ENCODE assay signal across 9 mouse cellular contexts in genomic region chr5:35057582-35057981, GRCm38 (mm10). TPM values are rescaled to one million over a fixed set of nuclear protein-coding genes. Genes with fewer than 3 reads are reported as not detected.
A peak's percentile ranks its signal among the peaks of the same experiment; 100 is the strongest.
DNase-seq lines count a peak whose midpoint lies in the region; ATAC-seq and TF ChIP-seq lines count a peak whose summit lies in the region.
"Had no signal": no experiment of that assay in that cellular context is flagged by ENCODE, and none has a peak within 500 bp of the region (broad histone marks: within the 10 kb centered on the region; RNA-seq: fewer than 3 reads in every experiment).

No protein-coding gene starts in this region.

- H3K9me3 ChIP-seq in liver, embryonic 11.5 days (ENCODE audit: control insufficient read depth, low read length): no peaks in the 10 kb centered on the region
- no peaks in the 10 kb centered on the region for H3K9me3 ChIP-seq in forebrain, embryonic 13.5 days (replicated peaks)
- H3K9me3 ChIP-seq in intestine, postnatal 0 days (ENCODE audit: control insufficient read depth): no peaks in the 10 kb centered on the region
- H3K9me3 ChIP-seq in neural tube, embryonic 15.5 days (replicated peaks): no peaks in the 10 kb centered on the region

- peak overlapping the region; percentile 83 for H3K4me2 ChIP-seq in liver, embryonic 11.5 days
- H3K4me2 ChIP-seq in forebrain, embryonic 13.5 days: peak overlapping the region; percentile 95
- H3K4me2 ChIP-seq in intestine, postnatal 0 days (replicated peaks; ENCODE audit: low read depth): peak overlapping the region; percentile 85
- peak overlapping the region; percentile 92 for H3K4me2 ChIP-seq in neural tube, embryonic 15.5 days

- H3K9ac ChIP-seq in liver, embryonic 11.5 days (ENCODE audit: low read depth, low read length): no peak overlapping the region
- peak overlapping the region; percentile 77 for H3K9ac ChIP-seq in forebrain, embryonic 13.5 days
- H3K9ac ChIP-seq in intestine, postnatal 0 days (ENCODE audit: low read depth, low read length): no peak overlapping the region
- peak overlapping the region; percentile 72 for H3K9ac ChIP-seq in neural tube, embryonic 15.5 days (replicated peaks)
- H3K9ac ChIP-seq: liver, embryonic 14.5 days had no signal

- H3K4me1 ChIP-seq in liver, embryonic 11.5 days (replicated peaks; ENCODE audit: control insufficient read depth, insufficient read depth, low read length): peaks cover 5% of the 10 kb centered on the region
- H3K4me1 ChIP-seq in forebrain, embryonic 13.5 days: peaks cover 27% of the 10 kb centered on the region
- H3K4me1 ChIP-seq in intestine, postnatal 0 days (replicated peaks; ENCODE audit: control insufficient read depth, insufficient read depth, low read length): no peaks in the 10 kb centered on the region
- H3K4me1 ChIP-seq in neural tube, embryonic 15.5 days: peaks cover 27% of the 10 kb centered on the region

- no peak overlapping the region for H3K27ac ChIP-seq in liver, embryonic 11.5 days (ENCODE audit: low read depth, low read length)
- H3K27ac ChIP-seq in forebrain, embryonic 13.5 days: no peak overlapping the region
- H3K27ac ChIP-seq in intestine, postnatal 0 days (ENCODE audit: low read depth, low read length): no peak overlapping the region
- no peak overlapping the region for H3K27ac ChIP-seq in neural tube, embryonic 15.5 days (replicated peaks)
- H3K27ac ChIP-seq: liver, embryonic 14.5 days had no signal

- 31% methylated on average over 4 of the region's 4 CpGs for WGBS in liver, embryonic 11.5 days
- WGBS in forebrain, embryonic 13.5 days: 15% methylated on average over 4 of the region's 4 CpGs
- 23% methylated on average over 4 of the region's 4 CpGs for WGBS in intestine, postnatal 0 days
- WGBS in neural tube, embryonic 15.5 days: 9% methylated on average over 4 of the region's 4 CpGs

- ATAC-seq in liver, embryonic 11.5 days (replicated peaks; ENCODE audit: low FRiP score): no peak
- no peak; the same call in 1 of the 2 replicates for ATAC-seq in forebrain, embryonic 13.5 days
- no peak for ATAC-seq in intestine, postnatal 0 days
- ATAC-seq in neural tube, embryonic 15.5 days (ENCODE audit: low FRiP score): peak; percentile 33; the same call in 1 of the 2 replicates

- no peaks in the 10 kb centered on the region for H3K36me3 ChIP-seq in liver, embryonic 11.5 days (ENCODE audit: control insufficient read depth, insufficient read depth, low read length)
- H3K36me3 ChIP-seq in forebrain, embryonic 13.5 days (ENCODE audit: poor library complexity, severe bottlenecking): no peaks in the 10 kb centered on the region
- H3K36me3 ChIP-seq in intestine, postnatal 0 days (ENCODE audit: control insufficient read depth, insufficient read depth): no peaks in the 10 kb centered on the region
- no peaks in the 10 kb centered on the region; the same call in 1 of the 2 replicates for H3K36me3 ChIP-seq in neural tube, embryonic 15.5 days

- peak overlapping the region; percentile 57; the same call in 1 of the 2 replicates for H3K4me3 ChIP-seq in liver, embryonic 11.5 days (ENCODE audit: low read depth, low read length)
- peak overlapping the region; percentile 55 for H3K4me3 ChIP-seq in forebrain, embryonic 13.5 days
- H3K4me3 ChIP-seq in intestine, postnatal 0 days (ENCODE audit: low read depth, low read length): peak overlapping the region; percentile 56
- H3K4me3 ChIP-seq in neural tube, embryonic 15.5 days (replicated peaks): peak overlapping the region; percentile 67

- TF ChIP-seq CTCF in intestine, postnatal 0 days (IDR thresholded peaks at IDR 0.05; ENCODE audit: low read depth): no peak

- DNase-seq in liver, embryonic 11.5 days (ENCODE audit: low spot score): no peak
- DNase-seq in liver: no peak
- no peak for DNase-seq in right cerebral cortex, postnatal 14 days
- DNase-seq in frontal cortex, postnatal 10 days (ENCODE audit: low spot score in 2 of 2): no peak
- DNase-seq: thymus, postnatal 25 days had no signal

- H3K27me3 ChIP-seq in liver, embryonic 11.5 days (replicated peaks; ENCODE audit: control insufficient read depth, insufficient read depth, low read length): peaks cover 50% of the 10 kb centered on the region
- H3K27me3 ChIP-seq in forebrain, embryonic 13.5 days: peaks cover 42% of the 10 kb centered on the region
- peaks cover 29% of the 10 kb centered on the region for H3K27me3 ChIP-seq in intestine, postnatal 0 days (replicated peaks; ENCODE audit: control insufficient read depth, insufficient read depth, low read length)
- peaks cover 5% of the 10 kb centered on the region; the same call in 1 of the 2 replicates for H3K27me3 ChIP-seq in neural tube, embryonic 15.5 days (replicated peaks)

RNA-seq across cellular contexts. Expression of gene Dok7, which starts 1.0 kb away (rescaled TPM):
- polyA plus RNA-seq in liver, embryonic 11.5 days (2014; fragmentation: Nextera tagmentation; extraction: Ambion mirVana): 0.08 and 0.29 TPM in 2 replicates
- polyA plus RNA-seq in forebrain, embryonic 13.5 days (2015; fragmentation: Nextera tagmentation; extraction: Ambion mirVana): 1.9 and 2.6 TPM in 2 replicates
- 0.33 and 0.50 TPM in 2 replicates for polyA plus RNA-seq in intestine, postnatal 0 days (2015; fragmentation: Nextera tagmentation; extraction: Ambion mirVana)
- polyA plus RNA-seq in neural tube, embryonic 15.5 days (2015; fragmentation: Nextera tagmentation; extraction: Ambion mirVana): 7.4 and 10.5 TPM in 2 replicates

RNA-seq across cellular contexts. Expression of gene Hgfac, which starts 16.3 kb away (rescaled TPM):
- polyA plus RNA-seq in liver, embryonic 11.5 days (2014; fragmentation: Nextera tagmentation; extraction: Ambion mirVana): 33.7 and 38.0 TPM in 2 replicates
- 0.57 and 0.72 TPM in 2 replicates for polyA plus RNA-seq in forebrain, embryonic 13.5 days (2015; fragmentation: Nextera tagmentation; extraction: Ambion mirVana)
- polyA plus RNA-seq in intestine, postnatal 0 days (2015; fragmentation: Nextera tagmentation; extraction: Ambion mirVana): 8.2 and 10.5 TPM in 2 replicates
- polyA plus RNA-seq in neural tube, embryonic 15.5 days (2015; fragmentation: Nextera tagmentation; extraction: Ambion mirVana): 0.46 and 1.4 TPM in 2 replicates

RNA-seq across cellular contexts. Expression of gene Lrpap1, which starts 48.0 kb away (rescaled TPM):
- polyA plus RNA-seq in liver, embryonic 11.5 days (2014; fragmentation: Nextera tagmentation; extraction: Ambion mirVana): 97.9 and 103 TPM in 2 replicates
- polyA plus RNA-seq in forebrain, embryonic 13.5 days (2015; fragmentation: Nextera tagmentation; extraction: Ambion mirVana): 95.2 and 104 TPM in 2 replicates
- polyA plus RNA-seq in intestine, postnatal 0 days (2015; fragmentation: Nextera tagmentation; extraction: Ambion mirVana): 47.7 and 50.6 TPM in 2 replicates
- polyA plus RNA-seq in neural tube, embryonic 15.5 days (2015; fragmentation: Nextera tagmentation; extraction: Ambion mirVana): 150 and 155 TPM in 2 replicates

Comparison
In these comparisons a context has a peak if more than half of its experiments do, and no peak if none do; other contexts are left out.
1. H3K9ac ChIP-seq: peak in forebrain, embryonic 13.5 days (single experiment) and neural tube, embryonic 15.5 days (single experiment); none in liver, embryonic 11.5 days (single experiment) and intestine, postnatal 0 days (single experiment).
2. Peak in every context shown above with its lines, with median percentiles within 50 percentile points of each other: H3K4me2 ChIP-seq and H3K4me3 ChIP-seq.